Mouse (Mus musculus): ENCODE measurements at regions not wholly inside any gene's neighbourhood (a gene's known extent, or its start where the extent isn't known, plus 50 kb on each side); places are given as distances from the start of the nearest gene placed in this dataset.

- DNase-seq (ENCODE audit: extremely low spot score, low spot score): peak; percentile 59
These were observed 51.7 kb upstream of the Caprin1 start for GRCm38 (mm10) chr2:103848923-103849700.

- no peak for DNase-seq (ENCODE audit: extremely low spot score, low spot score)
These were observed 52.5 kb upstream of the Caprin1 start for GRCm38 (mm10) chr2:103849766-103850530.

- DNase-seq (ENCODE audit: extremely low spot score, low spot score): no peak
These were observed 53.0 kb upstream of the Caprin1 start for GRCm38 (mm10) chr2:103850531-103850816.

- DNase-seq (ENCODE audit: extremely low spot score, low spot score): no peak
These were observed 53.7 kb upstream of the Caprin1 start for GRCm38 (mm10) chr2:103851171-103851570.

- DNase-seq (ENCODE audit: extremely low spot score, low spot score): no peak
These were observed 63.8 kb upstream of the Caprin1 start for GRCm38 (mm10) chr2:103861226-103861625.

GRCm38 (mm10) chr2:103864254-103864653, 66.8 kb upstream of the Caprin1 start:
- no peak for DNase-seq (ENCODE audit: extremely low spot score, low spot score)

- DNase-seq (ENCODE audit: extremely low spot score, low spot score): peak; percentile 44
These were observed 68.1 kb upstream of the Caprin1 start for GRCm38 (mm10) chr2:103865319-103866171.

GRCm38 (mm10) chr2:103867241-103867957, 70.0 kb upstream of the Caprin1 start:
- no peak for DNase-seq (ENCODE audit: extremely low spot score, low spot score)

GRCm38 (mm10) chr2:103867958-103868330, 70.5 kb upstream of the Caprin1 start:
- no peak for DNase-seq (ENCODE audit: extremely low spot score, low spot score)

GRCm38 (mm10) chr2:103868655-103869054, 71.2 kb upstream of the Caprin1 start:
- DNase-seq (ENCODE audit: extremely low spot score, low spot score): no peak

- peak; percentile 62 for DNase-seq (ENCODE audit: extremely low spot score, low spot score)
These were observed 74.2 kb upstream of the Caprin1 start for GRCm38 (mm10) chr2:103871522-103872276.

GRCm38 (mm10) chr2:103872277-103872636, 74.8 kb upstream of the Caprin1 start:
- DNase-seq (ENCODE audit: extremely low spot score, low spot score): no peak

- no peak for DNase-seq (ENCODE audit: extremely low spot score, low spot score)
These were observed 75.9 kb upstream of the Caprin1 start for GRCm38 (mm10) chr2:103873381-103873780.

- DNase-seq (ENCODE audit: extremely low spot score, low spot score): no peak
These were observed 77.0 kb upstream of the Caprin1 start for GRCm38 (mm10) chr2:103874466-103874865.

GRCm38 (mm10) chr2:103875754-103876153, 78.3 kb upstream of the Caprin1 start:
- DNase-seq (ENCODE audit: extremely low spot score, low spot score): no peak

GRCm38 (mm10) chr2:103876236-103876635, 78.8 kb upstream of the Caprin1 start:
- DNase-seq (ENCODE audit: extremely low spot score, low spot score): no peak

GRCm38 (mm10) chr2:103881026-103881763, 76.6 kb upstream of the Lmo2 start:
- DNase-seq (ENCODE audit: extremely low spot score, low spot score): no peak

- DNase-seq (ENCODE audit: extremely low spot score, low spot score): no peak
These were observed 72.9 kb upstream of the Lmo2 start for GRCm38 (mm10) chr2:103884926-103885325.

GRCm38 (mm10) chr2:103888023-103888422, 69.8 kb upstream of the Lmo2 start:
- no peak for DNase-seq (ENCODE audit: extremely low spot score, low spot score)

- DNase-seq (ENCODE audit: extremely low spot score, low spot score): peak; percentile 32
These were observed 66.5 kb upstream of the Lmo2 start for GRCm38 (mm10) chr2:103891240-103891767.

Measured in neural tube, embryonic 10.5 days (tissue).